Mouse (Mus musculus): ENCODE results near the gene Gar1.

The Gar1 gene

DNA sequence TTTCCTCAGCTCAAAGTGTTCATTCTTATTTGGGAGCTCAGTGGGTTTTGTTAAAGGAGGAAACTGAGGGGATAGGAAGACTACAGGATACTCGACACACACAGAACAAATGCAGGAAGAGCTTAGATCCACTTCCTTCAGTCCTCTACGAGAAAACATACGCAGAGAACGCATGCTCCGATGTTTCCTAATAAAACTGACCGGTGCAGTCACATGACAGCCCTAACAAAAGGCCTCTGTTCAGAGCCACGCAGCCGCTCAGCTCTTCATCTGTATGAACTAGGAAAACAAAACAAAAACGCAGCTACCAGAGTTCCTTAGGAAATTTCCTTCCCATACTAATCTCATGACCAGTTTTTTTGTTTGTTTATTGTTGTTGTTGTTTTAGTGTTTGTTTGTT is 10.3 kb downstream of the Gar1 start:
- in situ Hi-C loops (cut with MboI) = no loop called here

DNA sequence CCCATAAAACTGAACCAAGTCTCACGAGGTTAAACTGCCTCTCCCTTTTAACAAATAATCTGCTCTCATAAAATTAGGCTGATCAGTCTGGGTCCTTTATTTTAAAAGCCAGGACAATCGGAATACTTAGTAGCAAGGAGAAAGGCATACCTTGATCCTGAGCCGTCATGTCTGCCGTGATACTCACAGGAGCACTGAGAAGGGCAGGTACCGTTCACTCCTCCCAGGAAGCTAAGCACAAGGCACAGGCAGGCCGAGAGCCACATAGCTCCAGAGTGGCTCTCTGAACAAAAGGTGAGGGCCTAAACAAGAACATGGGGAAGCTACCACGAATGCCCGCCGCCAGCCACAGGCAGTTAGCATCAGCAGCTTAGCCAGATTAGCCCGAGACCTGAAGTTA is 27.4 kb downstream of the Gar1 start, which contains the start of gene Lrit3:
Gene Lrit3, minus strand, starts transcription at position 266 of the 400 bp plus-strand sequence.
- in situ Hi-C loops (cut with MboI) = no loop called here

DNA sequence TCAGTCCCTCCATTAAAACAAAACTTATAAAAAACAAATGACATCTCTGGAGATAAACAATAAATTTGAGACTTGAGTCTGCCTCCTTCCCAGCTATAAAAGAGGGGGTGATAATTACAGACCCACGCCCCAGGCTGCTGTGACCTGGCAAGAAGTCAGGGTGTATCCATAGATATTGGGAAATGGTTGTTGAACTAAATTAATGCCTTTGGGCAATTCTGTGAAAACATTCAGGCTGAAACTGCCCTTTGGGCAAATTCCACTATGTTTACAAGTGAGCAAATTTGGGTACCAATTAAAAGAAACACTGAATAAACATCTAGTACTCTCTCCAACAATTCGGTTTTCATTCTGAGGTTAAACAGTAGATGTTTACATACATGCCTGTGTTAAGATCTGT is 32.2 kb downstream of the Gar1 start:
- in situ Hi-C loops (cut with MboI) = no loop called here

DNA sequence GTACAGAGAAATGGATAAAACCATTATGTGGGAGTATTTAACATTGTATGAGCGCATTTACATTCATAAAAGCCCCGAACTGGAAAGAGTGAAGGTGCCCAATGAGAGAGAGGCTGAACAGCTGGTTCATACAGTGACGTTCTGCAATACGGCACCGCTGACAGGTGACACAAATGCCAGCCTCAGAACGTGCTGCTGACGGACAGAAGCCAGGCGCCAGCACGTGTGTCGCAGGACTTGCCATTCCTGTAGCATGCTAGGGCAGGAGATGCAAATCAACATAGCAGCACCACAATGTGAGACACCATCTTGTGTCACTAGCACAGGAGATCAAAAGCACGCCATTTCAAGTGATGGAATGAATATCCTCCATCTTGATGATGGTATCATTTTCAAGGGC is 32.6 kb downstream of the Gar1 start:
- in situ Hi-C loops (cut with MboI) = no loop called here

DNA sequence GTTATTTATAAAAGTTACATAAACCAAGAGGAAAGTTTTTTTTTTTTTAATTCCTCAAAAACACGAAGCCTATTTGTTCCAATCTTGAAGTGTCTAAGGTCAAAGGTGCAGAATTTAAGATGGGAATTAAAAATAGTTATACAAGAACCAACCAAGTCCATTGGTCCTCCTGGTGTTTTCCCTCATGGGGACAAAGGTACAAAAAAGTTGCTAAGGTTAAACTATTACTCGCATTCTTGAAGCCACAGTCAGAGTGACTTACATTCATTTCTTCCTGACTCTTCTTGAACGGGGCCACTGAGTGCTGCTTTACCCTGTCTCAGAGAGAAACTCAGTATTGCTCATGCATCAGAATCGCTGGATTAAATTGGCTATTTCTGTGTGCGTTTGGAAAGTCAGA is 33.9 kb downstream of the Gar1 start:
- in situ Hi-C loops (cut with MboI) = no loop called here

DNA sequence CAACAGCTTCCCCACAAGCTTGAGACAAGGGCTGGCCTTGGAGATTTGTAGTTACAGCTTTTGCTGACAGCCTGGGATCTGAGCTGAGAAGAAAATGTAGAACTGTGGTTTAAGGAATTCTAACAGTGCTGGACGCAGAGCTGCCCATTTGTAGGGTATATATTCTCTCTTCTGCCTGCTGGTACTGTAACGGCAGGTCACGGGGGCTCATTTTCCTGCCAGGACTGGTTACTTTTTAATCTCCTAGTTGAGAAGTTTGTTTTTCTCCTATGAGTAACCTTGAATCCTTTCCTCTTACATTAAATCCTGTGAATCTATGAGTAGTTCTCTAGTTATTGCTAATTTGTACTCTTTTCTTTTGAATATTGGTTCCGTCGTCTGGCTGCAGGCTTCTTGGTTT is 37.4 kb downstream of the Gar1 start:
- in situ Hi-C loops (cut with MboI) = no loop called here

DNA sequence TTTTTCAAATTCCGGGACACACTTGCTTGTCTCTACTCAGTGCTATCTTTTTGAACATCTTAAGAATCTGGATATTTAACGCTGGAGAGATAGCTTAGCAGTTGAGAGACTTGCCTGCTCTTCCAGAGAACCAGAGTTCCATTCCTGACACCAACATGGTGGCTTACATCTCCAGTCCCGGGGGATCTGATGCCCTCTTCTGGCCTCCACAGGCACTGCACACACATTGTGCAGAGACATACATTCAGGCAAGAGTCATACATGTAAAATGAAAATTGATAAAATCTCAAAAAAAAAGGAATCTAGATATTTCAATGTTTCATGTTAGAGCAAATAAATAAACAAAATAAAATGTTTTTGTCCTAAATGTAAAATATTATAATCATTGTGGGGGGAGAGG is 48.5 kb downstream of the Gar1 start:
- in situ Hi-C loops (cut with MboI) = no loop called here

DNA sequence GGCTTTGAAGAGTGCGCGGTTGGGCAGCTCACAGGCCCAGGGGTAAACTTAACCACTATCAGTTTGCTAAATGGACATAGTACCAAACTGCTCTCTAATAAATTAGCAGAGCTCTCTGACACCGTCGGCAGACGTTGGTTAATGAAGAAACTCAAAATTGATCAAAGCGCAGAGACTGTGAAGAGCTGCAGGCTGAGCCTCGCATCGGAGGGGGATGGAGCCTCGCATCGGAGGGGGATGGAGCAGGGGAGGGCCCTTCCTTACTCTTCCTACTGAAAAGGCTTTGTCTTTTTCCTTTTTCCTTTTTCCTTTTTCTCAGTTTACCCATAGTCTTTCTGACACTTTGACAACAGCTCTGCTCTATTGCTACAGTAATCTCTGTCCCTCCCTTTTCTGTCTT is 49.8 kb downstream of the Gar1 start:
- in situ Hi-C loops (cut with MboI) = no loop called here

All from mature B cell (primary cell).